In the genomic region with DNA sequence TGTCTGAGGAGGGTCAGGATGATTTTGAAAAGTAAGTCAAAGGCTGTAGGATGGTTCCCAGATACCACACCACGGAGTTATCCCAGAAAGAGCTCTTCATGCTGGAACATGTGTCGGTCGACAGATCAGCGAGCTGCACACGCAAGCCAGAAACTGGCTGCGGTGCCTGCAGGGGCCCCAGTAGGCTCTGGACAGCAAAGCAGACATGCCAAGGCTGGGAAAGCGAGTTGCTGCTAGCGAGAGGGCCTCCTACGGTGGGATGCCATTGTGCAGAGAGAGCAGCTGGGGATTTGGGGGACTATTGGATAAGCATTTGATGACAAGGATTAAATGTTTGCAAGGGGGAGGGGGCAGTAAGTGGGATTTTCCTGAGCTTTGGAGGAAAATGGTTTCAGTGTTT, we compare ENCODE assay signal across 12 mouse cellular contexts.
DNase-seq lines count a peak whose midpoint lies in the region; ATAC-seq and TF ChIP-seq lines count a peak whose summit lies in the region.
"Had no signal": no experiment of that assay in that cellular context is flagged by ENCODE, and none has a peak within 500 bp of the region (broad histone marks: within the 10 kb centered on the region; RNA-seq: fewer than 3 reads in every experiment).

No protein-coding gene starts in this region.

- H3K4me3 ChIP-seq in limb, embryonic 11.5 days (ENCODE audit: low read depth, low read length), result no peak overlapping the region
- H3K4me3 ChIP-seq in limb, embryonic 10.5 days, result no peak overlapping the region
- no peak overlapping the region for H3K4me3 ChIP-seq in forebrain, embryonic 12.5 days (replicated peaks)
- H3K4me3 ChIP-seq in limb, embryonic 14.5 days (replicated peaks; ENCODE audit: low read length), result no peak overlapping the region

- no peak overlapping the region for H3K9ac ChIP-seq in limb, embryonic 11.5 days (ENCODE audit: low read length)
- H3K9ac ChIP-seq in forebrain, embryonic 12.5 days, result no peak overlapping the region; the same call in 1 of the 2 replicates
- no peak overlapping the region for H3K9ac ChIP-seq in limb, embryonic 14.5 days (ENCODE audit: low read depth, low read length, severe bottlenecking)

- H3K36me3 ChIP-seq in limb, embryonic 11.5 days (ENCODE audit: control insufficient read depth, insufficient read depth, low read length), result no peaks in the 10 kb centered on the region
- H3K36me3 ChIP-seq in limb, embryonic 10.5 days, result no peaks in the 10 kb centered on the region
- no peaks in the 10 kb centered on the region for H3K36me3 ChIP-seq in forebrain, embryonic 12.5 days (replicated peaks)
- H3K36me3 ChIP-seq in limb, embryonic 14.5 days (ENCODE audit: control insufficient read depth, insufficient read depth, low read length), result no peaks in the 10 kb centered on the region

- H3K4me1 ChIP-seq in limb, embryonic 11.5 days (ENCODE audit: control insufficient read depth, insufficient read depth, low read length), result peaks cover 2% of the 10 kb centered on the region; the same call in 1 of the 2 replicates
- peaks cover 26% of the 10 kb centered on the region for H3K4me1 ChIP-seq in limb, embryonic 10.5 days
- peaks cover 30% of the 10 kb centered on the region for H3K4me1 ChIP-seq in forebrain, embryonic 12.5 days
- H3K4me1 ChIP-seq in limb, embryonic 14.5 days (ENCODE audit: control insufficient read depth, insufficient read depth, low read length), result peaks cover 9% of the 10 kb centered on the region

- no peak for ATAC-seq in limb, embryonic 11.5 days (ENCODE audit: insufficient number of reproducible peaks, low FRiP score, low TSS enrichment, low read depth)
- peak; percentile 70 for ATAC-seq in forebrain, embryonic 12.5 days (ENCODE audit: low FRiP score)
- peak; percentile 75 for ATAC-seq in limb, embryonic 14.5 days (ENCODE audit: low FRiP score, low read depth)
- ATAC-seq: lung, postnatal 0 days had no signal

- 30% methylated on average over 9 of the region's 9 CpGs for WGBS in limb, embryonic 11.5 days
- WGBS in limb, embryonic 10.5 days, result 30% methylated on average over 9 of the region's 9 CpGs
- WGBS in forebrain, embryonic 12.5 days, result 3% methylated on average over 9 of the region's 9 CpGs
- 31% methylated on average over 9 of the region's 9 CpGs for WGBS in limb, embryonic 14.5 days

- no peak overlapping the region for H3K27ac ChIP-seq in limb, embryonic 11.5 days (replicated peaks; ENCODE audit: low read depth, low read length)
- no peak overlapping the region for H3K27ac ChIP-seq in limb, embryonic 10.5 days
- H3K27ac ChIP-seq in forebrain, embryonic 12.5 days, result peak overlapping the region; percentile 59; the same call in 1 of the 2 replicates
- H3K27ac ChIP-seq in limb, embryonic 14.5 days (replicated peaks; ENCODE audit: low read depth, low read length), result no peak overlapping the region

- TF ChIP-seq POLR2A in limb, embryonic 14.5 days (IDR thresholded peaks at IDR 0.05; ENCODE audit: borderline replicate concordance, extremely low read depth, insufficient read depth, insufficient read length), result no peak

- DNase-seq in limb, embryonic 11.5 days (ENCODE audit: low spot score), result peak; percentile 44
- DNase-seq in limb, embryonic 10.5 days (ENCODE audit: low spot score), result no peak
- DNase-seq in limb, embryonic 14.5 days (ENCODE audit: low spot score), result no peak
- no peak for DNase-seq in layer of hippocampus, adult 11-12 months (ENCODE audit: low spot score)
- DNase-seq in testis, postnatal 10 days (ENCODE audit: low spot score), result no peak
- DNase-seq in Muller cell, postnatal 12 days (ENCODE audit: inconsistent ontology term), result no peak
- DNase-seq: cerebellum, adult 11-12 months; heart, postnatal 14 days; kidney, postnatal 14 days; thymus, postnatal 14 days had no signal

- no peak overlapping the region for H3K4me2 ChIP-seq in limb, embryonic 11.5 days (ENCODE audit: low read depth, severe bottlenecking)
- peak overlapping the region; percentile 32 for H3K4me2 ChIP-seq in forebrain, embryonic 12.5 days
- no peak overlapping the region for H3K4me2 ChIP-seq in limb, embryonic 14.5 days (replicated peaks; ENCODE audit: low read depth, low read length, severe bottlenecking)

- H3K27me3 ChIP-seq in limb, embryonic 11.5 days (ENCODE audit: control insufficient read depth, insufficient read depth, low read length), result no peaks in the 10 kb centered on the region
- peaks cover 5% of the 10 kb centered on the region; the same call in 1 of the 2 replicates for H3K27me3 ChIP-seq in limb, embryonic 10.5 days (ENCODE audit: low read depth, poor library complexity, severe bottlenecking)
- peaks cover 9% of the 10 kb centered on the region for H3K27me3 ChIP-seq in forebrain, embryonic 12.5 days
- H3K27me3 ChIP-seq in limb, embryonic 14.5 days (ENCODE audit: control insufficient read depth, insufficient read depth, low read length), result no peaks in the 10 kb centered on the region

- H3K9me3 ChIP-seq in limb, embryonic 11.5 days (ENCODE audit: control insufficient read depth, low read length), result no peaks in the 10 kb centered on the region
- no peaks in the 10 kb centered on the region for H3K9me3 ChIP-seq in limb, embryonic 10.5 days (replicated peaks)
- no peaks in the 10 kb centered on the region for H3K9me3 ChIP-seq in forebrain, embryonic 12.5 days
- no peaks in the 10 kb centered on the region for H3K9me3 ChIP-seq in limb, embryonic 14.5 days (ENCODE audit: control insufficient read depth, low read length)
